Mouse (Mus musculus): ENCODE data around the gene Six6. TPM values are rescaled to one million over a fixed set of nuclear protein-coding genes. Genes with fewer than 3 reads are reported as not detected.

Gene Six6
- polyA plus RNA-seq, 1 experiment from 2014 or later: not detected

- peaks cover 9% of the 10 kb centered on the region; the same call in 1 of the 2 replicates for H3K27me3 ChIP-seq (ENCODE audit: insufficient read depth, low read length)
- H3K9me3 ChIP-seq (ENCODE audit: low read depth, low read length): no peaks in the 10 kb centered on the region
- H3K4me2 ChIP-seq: no peak overlapping the region
- no peak overlapping the region for H3K27ac ChIP-seq (ENCODE audit: low read depth)
- ATAC-seq (ENCODE audit: insufficient read depth) (no peak), DNase-seq (no peak)
- H3K36me3 ChIP-seq (ENCODE audit: insufficient read depth): no peaks in the 10 kb centered on the region
- H3K9ac ChIP-seq: no peak overlapping the region
- 62% methylated on average over 6 of the region's 6 CpGs for WGBS
- H3K4me1 ChIP-seq (ENCODE audit: insufficient read depth): no peaks in the 10 kb centered on the region
- H3K4me3 ChIP-seq (ENCODE audit: low read depth, low read length): no peak overlapping the region
- TF ChIP-seq CTCF (IDR thresholded peaks at IDR 0.05; ENCODE audit: low read depth): no peak
Measured at GRCm38 (mm10) chr12:72957829-72958424, 18.2 kb downstream of the Six6 start.

DNA sequence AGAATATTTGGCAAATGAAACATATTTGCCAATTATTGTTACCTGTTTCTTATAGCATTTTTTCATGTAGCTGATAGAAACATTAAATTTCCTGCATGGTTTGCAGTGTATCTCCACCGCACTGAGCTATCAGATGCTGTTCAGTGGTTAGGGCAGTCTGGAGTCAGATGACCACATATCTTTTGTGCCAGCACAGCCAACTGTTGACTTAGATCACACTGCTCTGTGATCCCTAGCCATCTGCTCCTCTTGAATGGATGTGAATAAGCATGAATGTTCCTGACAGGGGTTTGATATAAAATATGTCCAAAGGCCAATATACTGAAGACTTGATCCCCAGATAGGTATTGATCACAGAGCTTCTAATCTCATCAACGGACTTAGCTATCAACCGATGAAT is 18.8 kb downstream of the Six6 start:
- Histone ChIP-seq H3K36me3 (ENCODE audit: insufficient read depth) (no peaks in the 10 kb centered on the region), H3K4me3 (ENCODE audit: low read depth, low read length) (no peak overlapping the region), H3K9ac (no peak overlapping the region), H3K9me3 (ENCODE audit: low read depth, low read length) (no peaks in the 10 kb centered on the region), H3K4me1 (ENCODE audit: insufficient read depth) (no peaks in the 10 kb centered on the region), H3K27ac (ENCODE audit: low read depth) (no peak overlapping the region), H3K4me2 (no peak overlapping the region), H3K27me3 (ENCODE audit: insufficient read depth, low read length) (peaks cover 5% of the 10 kb centered on the region; the same call in 1 of the 2 replicates)
- TF ChIP-seq CTCF (IDR thresholded peaks at IDR 0.05; ENCODE audit: low read depth): no peak
- ATAC-seq (ENCODE audit: insufficient read depth) (no peak), DNase-seq (no peak)
- 93% methylated on average over 3 of the region's 3 CpGs for WGBS

DNA sequence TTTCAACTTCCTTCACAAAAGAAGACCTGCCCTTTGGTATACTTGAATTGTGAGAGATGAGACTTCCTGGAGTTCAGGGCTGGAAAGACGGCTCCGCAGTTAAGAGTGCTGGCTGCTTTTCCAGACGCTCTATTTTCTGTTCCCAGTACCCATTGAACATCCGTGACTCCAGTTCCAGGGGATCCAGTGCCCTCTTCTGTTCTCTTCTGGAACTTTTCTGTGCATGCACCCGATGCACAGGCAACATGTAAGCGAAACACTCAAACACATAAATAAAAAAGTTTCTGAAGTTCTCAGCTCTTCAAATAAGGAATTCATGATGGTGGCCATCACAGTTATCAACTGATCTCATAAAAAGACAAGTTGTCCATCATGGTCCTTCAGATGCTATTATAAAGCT is 23.1 kb downstream of the Six6 start:
- 55% methylated on average over 6 of the region's 6 CpGs for WGBS
- H3K27me3 ChIP-seq (ENCODE audit: insufficient read depth, low read length): no peaks in the 10 kb centered on the region
- no peak overlapping the region for H3K27ac ChIP-seq (ENCODE audit: low read depth)
- no peak overlapping the region for H3K4me2 ChIP-seq
- no peak for DNase-seq
- no peak overlapping the region for H3K4me3 ChIP-seq (ENCODE audit: low read depth, low read length)
- H3K4me1 ChIP-seq (ENCODE audit: insufficient read depth): no peaks in the 10 kb centered on the region
- TF ChIP-seq CTCF (IDR thresholded peaks at IDR 0.05; ENCODE audit: low read depth): no peak
- H3K36me3 ChIP-seq (ENCODE audit: insufficient read depth): no peaks in the 10 kb centered on the region
- no peak for ATAC-seq (ENCODE audit: insufficient read depth)
- no peak overlapping the region for H3K9ac ChIP-seq
- H3K9me3 ChIP-seq (ENCODE audit: low read depth, low read length): no peaks in the 10 kb centered on the region

GRCm38 (mm10) chr12:72967541-72967940 is 27.8 kb downstream of the Six6 start:
- no peaks in the 10 kb centered on the region for H3K27me3 ChIP-seq (ENCODE audit: insufficient read depth, low read length)
- DNase-seq: no peak
- H3K9ac ChIP-seq: no peak overlapping the region
- no peak for TF ChIP-seq CTCF (IDR thresholded peaks at IDR 0.05; ENCODE audit: low read depth)
- no peak overlapping the region for H3K4me2 ChIP-seq
- H3K4me3 ChIP-seq (ENCODE audit: low read depth, low read length): no peak overlapping the region
- H3K9me3 ChIP-seq (ENCODE audit: low read depth, low read length): no peaks in the 10 kb centered on the region
- no peaks in the 10 kb centered on the region for H3K36me3 ChIP-seq (ENCODE audit: insufficient read depth)
- ATAC-seq (ENCODE audit: insufficient read depth): no peak
- whole genome bisulfite sequencing: 81% methylated on average over 7 of the region's 7 CpGs
- H3K27ac ChIP-seq (ENCODE audit: low read depth): no peak overlapping the region
- no peaks in the 10 kb centered on the region for H3K4me1 ChIP-seq (ENCODE audit: insufficient read depth)

DNA sequence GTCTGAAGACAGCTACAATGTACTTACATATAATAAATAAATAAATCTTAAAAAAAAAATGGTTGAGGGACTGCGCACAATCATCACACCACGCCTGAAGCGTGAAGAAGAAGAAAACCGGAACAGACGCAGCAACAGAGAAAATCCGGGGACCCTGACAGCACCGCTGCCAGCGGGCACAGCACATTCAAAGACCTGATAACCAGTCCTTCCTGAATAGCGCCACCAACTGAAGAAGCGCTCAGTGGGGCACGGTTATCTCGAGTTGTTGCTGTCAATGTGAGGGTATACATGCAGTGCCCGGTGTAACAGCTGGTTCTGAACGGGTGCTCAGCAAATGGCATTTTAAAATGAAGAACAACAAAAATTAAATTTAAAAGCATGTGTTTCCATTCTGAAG is 30.9 kb downstream of the Six6 start:
- Histone ChIP-seq H3K27ac (ENCODE audit: low read depth) (no peak overlapping the region), H3K4me1 (ENCODE audit: insufficient read depth) (no peaks in the 10 kb centered on the region), H3K4me2 (no peak overlapping the region), H3K9me3 (ENCODE audit: low read depth, low read length) (no peaks in the 10 kb centered on the region), H3K4me3 (ENCODE audit: low read depth, low read length) (no peak overlapping the region), H3K9ac (no peak overlapping the region), H3K36me3 (ENCODE audit: insufficient read depth) (no peaks in the 10 kb centered on the region), H3K27me3 (ENCODE audit: insufficient read depth, low read length) (no peaks in the 10 kb centered on the region)
- ATAC-seq (ENCODE audit: insufficient read depth) (no peak), DNase-seq (no peak)
- WGBS: 57% methylated on average over 14 of the region's 14 CpGs
- no peak for TF ChIP-seq CTCF (IDR thresholded peaks at IDR 0.05; ENCODE audit: low read depth)

DNA sequence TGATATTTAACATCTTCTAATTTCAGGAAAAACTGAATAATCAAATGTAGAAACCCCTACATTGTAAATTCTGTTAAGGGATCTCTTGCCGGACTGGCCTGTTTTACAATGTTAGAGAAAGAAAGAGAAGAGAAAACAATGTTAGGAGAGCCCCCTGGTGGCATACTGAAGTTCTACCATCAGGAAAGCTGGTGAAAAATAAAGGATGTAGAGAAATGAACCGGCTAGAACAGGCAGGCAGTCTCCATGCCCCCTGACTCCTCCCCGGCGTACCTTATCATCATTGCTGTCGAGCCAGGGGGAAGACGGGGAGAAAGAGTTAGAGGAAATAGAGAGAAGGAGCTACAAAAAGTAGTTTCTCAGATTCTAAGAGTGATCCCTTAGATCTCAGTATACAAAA is 33.5 kb downstream of the Six6 start:
- peak; percentile 68 for TF ChIP-seq CTCF (IDR thresholded peaks at IDR 0.05; ENCODE audit: low read depth)
- H3K9ac ChIP-seq: no peak overlapping the region
- H3K27me3 ChIP-seq (ENCODE audit: insufficient read depth, low read length): no peaks in the 10 kb centered on the region
- H3K4me3 ChIP-seq (ENCODE audit: low read depth, low read length): no peak overlapping the region
- ATAC-seq (ENCODE audit: insufficient read depth) (no peak), DNase-seq (peak; percentile 82)
- H3K4me1 ChIP-seq (ENCODE audit: insufficient read depth): no peaks in the 10 kb centered on the region
- under 1% methylated on average over 6 of the region's 6 CpGs for WGBS
- H3K9me3 ChIP-seq (ENCODE audit: low read depth, low read length): no peaks in the 10 kb centered on the region
- H3K4me2 ChIP-seq: no peak overlapping the region
- no peaks in the 10 kb centered on the region for H3K36me3 ChIP-seq (ENCODE audit: insufficient read depth)
- H3K27ac ChIP-seq (ENCODE audit: low read depth): no peak overlapping the region

DNA sequence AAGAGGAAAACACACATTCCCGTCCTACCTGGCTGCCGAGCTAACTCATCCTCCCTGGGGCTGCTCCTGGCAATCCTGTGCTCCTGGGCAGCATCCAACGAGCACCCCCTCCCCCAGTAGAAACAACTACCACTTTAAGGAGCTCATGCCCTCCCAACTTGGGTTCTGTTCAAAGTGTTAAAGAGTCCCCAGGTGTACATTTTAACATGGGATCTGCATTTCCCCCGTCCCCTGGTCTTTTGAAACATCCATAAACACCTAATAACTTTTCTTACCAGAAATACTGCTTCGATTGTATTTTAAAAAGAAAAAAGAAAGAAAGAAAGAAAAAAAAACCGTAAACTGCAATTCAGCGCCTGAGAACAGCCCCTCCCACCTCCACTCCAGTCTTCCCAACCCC is 36.5 kb downstream of the Six6 start:
- no peak for TF ChIP-seq CTCF (IDR thresholded peaks at IDR 0.05; ENCODE audit: low read depth)
- H3K27me3 ChIP-seq (ENCODE audit: insufficient read depth, low read length): no peaks in the 10 kb centered on the region
- no peaks in the 10 kb centered on the region for H3K4me1 ChIP-seq (ENCODE audit: insufficient read depth)
- H3K27ac ChIP-seq (ENCODE audit: low read depth): no peak overlapping the region
- peak overlapping the region; percentile 2; the same call in 1 of the 2 replicates for H3K4me3 ChIP-seq (ENCODE audit: low read depth, low read length)
- no peaks in the 10 kb centered on the region for H3K9me3 ChIP-seq (ENCODE audit: low read depth, low read length)
- ATAC-seq (ENCODE audit: insufficient read depth): no peak
- H3K36me3 ChIP-seq (ENCODE audit: insufficient read depth): no peaks in the 10 kb centered on the region
- no peak for DNase-seq
- 4% methylated on average over 7 of the region's 7 CpGs for WGBS
- H3K4me2 ChIP-seq: peak overlapping the region; percentile 54
- H3K9ac ChIP-seq: peak overlapping the region; percentile 29
